ENCODE assay signal across 13 mouse cellular contexts in the genomic region with DNA sequence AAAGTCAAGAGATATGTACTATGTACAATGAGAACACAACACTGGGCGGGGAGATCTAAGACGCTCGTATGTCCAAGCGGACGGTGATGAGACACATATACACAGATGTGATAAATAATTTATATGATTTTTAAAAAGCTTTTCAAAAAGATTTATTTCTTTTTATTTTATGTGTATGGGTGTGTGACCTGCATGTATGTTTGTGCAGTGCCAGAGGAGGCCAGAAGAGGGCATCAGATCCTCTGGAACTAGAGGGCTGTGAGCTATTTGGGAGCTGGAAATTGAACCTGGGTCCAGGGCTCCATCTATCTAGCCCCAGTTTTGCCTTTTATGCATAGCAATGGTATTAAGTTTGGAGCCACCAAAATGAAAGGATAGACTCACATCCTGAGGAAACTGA. TPM values are rescaled to one million over a fixed set of nuclear protein-coding genes. Genes with fewer than 3 reads are reported as not detected.
A peak's percentile ranks its signal among the peaks of the same experiment; 100 is the strongest.
DNase-seq lines count a peak whose midpoint lies in the region; ATAC-seq and TF ChIP-seq lines count a peak whose summit lies in the region.
"Had no signal": no experiment of that assay in that cellular context is flagged by ENCODE, and none has a peak within 500 bp of the region (broad histone marks: within the 10 kb centered on the region; RNA-seq: fewer than 3 reads in every experiment).

No protein-coding gene starts in this region.

- H3K4me3 ChIP-seq in kidney, postnatal 0 days (replicated peaks; ENCODE audit: low read depth, low read length) = no peak overlapping the region
- H3K4me3 ChIP-seq in embryonic fibroblast, embryonic 13.5 days (ENCODE audit: insufficient read depth, low read length) = no peak overlapping the region

- TF ChIP-seq CTCF in kidney, postnatal 0 days (IDR thresholded peaks at IDR 0.05; ENCODE audit: low read depth) = peak; percentile 36
- TF ChIP-seq CTCF in embryonic fibroblast, embryonic 13.5 days (IDR thresholded peaks at IDR 0.05; ENCODE audit: borderline replicate concordance, insufficient read depth, low read length) = peak; percentile 15; the same call in 1 of the 2 replicates

- no peak overlapping the region for H3K27ac ChIP-seq in kidney, postnatal 0 days
- no peak overlapping the region for H3K27ac ChIP-seq in embryonic fibroblast, embryonic 13.5 days (ENCODE audit: insufficient read depth, low read length)

- no peak for DNase-seq in kidney, postnatal 0 days (ENCODE audit: low spot score)
- no peak for DNase-seq in kidney, adult 18-20 months
- DNase-seq in 3T3-L1 (ENCODE audit: low read depth, low spot score) = peak; percentile 39
- DNase-seq in B cell, adult 2 months = peak; percentile 22 to 28
- no peak for DNase-seq in layer of hippocampus, postnatal 25 days (ENCODE audit: extremely low spot score in 1 of 2, low spot score in 1 of 2)
- DNase-seq in left cerebral cortex, adult 8-10 months (ENCODE audit: low spot score in 2 of 2) = no peak
- DNase-seq: gastrocnemius, postnatal 10 days; kidney, adult 9 months had no signal

- no peak for ATAC-seq in kidney, postnatal 0 days (replicated peaks; ENCODE audit: low FRiP score, low read depth)

- H3K36me3 ChIP-seq in kidney, postnatal 0 days (ENCODE audit: insufficient read depth, low read length) = peaks cover 23% of the 10 kb centered on the region; the same call in 1 of the 2 replicates

- no peaks in the 10 kb centered on the region for H3K27me3 ChIP-seq in kidney, postnatal 0 days (ENCODE audit: insufficient read depth, low read length)

- H3K9me3 ChIP-seq in kidney, postnatal 0 days (replicated peaks; ENCODE audit: low read length) = no peaks in the 10 kb centered on the region

- H3K4me1 ChIP-seq in kidney, postnatal 0 days (replicated peaks; ENCODE audit: insufficient read depth, low read length) = no peaks in the 10 kb centered on the region
- no peaks in the 10 kb centered on the region for H3K4me1 ChIP-seq in embryonic fibroblast, embryonic 13.5 days (ENCODE audit: control insufficient read depth, insufficient read depth, low read length)

- no peak for TF ChIP-seq POLR2A in embryonic fibroblast, embryonic 13.5 days (IDR thresholded peaks at IDR 0.05; ENCODE audit: low read depth, low read length)

- H3K4me2 ChIP-seq in kidney, postnatal 0 days (ENCODE audit: low read length) = no peak overlapping the region

- H3K9ac ChIP-seq in kidney, postnatal 0 days (ENCODE audit: low read depth, low read length) = no peak overlapping the region

- 97% methylated on average over 5 of the region's 5 CpGs for WGBS in kidney, postnatal 0 days

RNA-seq across cellular contexts. Expression of gene Flvcr1, which starts 17.3 kb away (rescaled TPM):
- 7.5 and 7.9 TPM in 2 replicates for polyA plus RNA-seq in kidney, postnatal 0 days (2015; fragmentation: Nextera tagmentation; extraction: Ambion mirVana)
- 7.5 and 9.4 TPM in 2 replicates for polyA plus RNA-seq in embryonic fibroblast, embryonic 13.5 days (2011; ENCODE audit: insufficient read length, low read depth, missing spikeins)
- total RNA-seq in layer of hippocampus, postnatal 25 days (2021) = 10 to 100 TPM; 11.8 to 18.3 TPM
- total RNA-seq in left cerebral cortex, adult 8-10 months (2022) = 10 to 100 TPM; 12.5 to 15.3 (median 14.3) TPM

RNA-seq across cellular contexts. Expression of gene Spata45, which starts 27.7 kb away (rescaled TPM):
- not detected in 2 replicates for polyA plus RNA-seq in kidney, postnatal 0 days (2015; fragmentation: Nextera tagmentation; extraction: Ambion mirVana)
- polyA plus RNA-seq in embryonic fibroblast, embryonic 13.5 days (2011; ENCODE audit: insufficient read length, low read depth, missing spikeins) = not detected in 2 replicates
- total RNA-seq in layer of hippocampus, postnatal 25 days (2021) = not detected
- total RNA-seq in left cerebral cortex, adult 8-10 months (2022) = not detected
- total RNA-seq: gastrocnemius, postnatal 10 days; heart, postnatal 14 days; left cerebral cortex, postnatal 10 days had no signal
- polyA plus RNA-seq: lung, embryonic 16.5 days; stomach, embryonic 14.5 days had no signal

RNA-seq across cellular contexts. Expression of gene Vash2, which starts 29.6 kb away (rescaled TPM):
- polyA plus RNA-seq in kidney, postnatal 0 days (2015; fragmentation: Nextera tagmentation; extraction: Ambion mirVana) = 14.0 and 15.7 TPM in 2 replicates
- polyA plus RNA-seq in embryonic fibroblast, embryonic 13.5 days (2011; ENCODE audit: insufficient read length, low read depth, missing spikeins) = 13.1 and 18.1 TPM in 2 replicates
- total RNA-seq in layer of hippocampus, postnatal 25 days (2021) = 1 to 10 TPM; 2.1 to 3.4 TPM
- 1 to 10 TPM; 2.0 to 3.0 (median 2.6) TPM for total RNA-seq in left cerebral cortex, adult 8-10 months (2022)

RNA-seq across cellular contexts. Expression of gene Tatdn3, which starts 54.0 kb away (rescaled TPM):
- polyA plus RNA-seq in kidney, postnatal 0 days (2015; fragmentation: Nextera tagmentation; extraction: Ambion mirVana) = 15.6 and 16.1 TPM in 2 replicates
- 11.3 and 19.0 TPM in 2 replicates for polyA plus RNA-seq in embryonic fibroblast, embryonic 13.5 days (2011; ENCODE audit: insufficient read length, low read depth, missing spikeins)
- total RNA-seq in layer of hippocampus, postnatal 25 days (2021) = 10 to 100 TPM; 24.0 to 44.7 TPM
- 10 to 100 TPM; 28.7 to 35.8 (median 31.9) TPM for total RNA-seq in left cerebral cortex, adult 8-10 months (2022)

RNA-seq across cellular contexts. Expression of gene Nsl1, which starts 54.1 kb away (rescaled TPM):
- 8.6 and 12.1 TPM in 2 replicates for polyA plus RNA-seq in kidney, postnatal 0 days (2015; fragmentation: Nextera tagmentation; extraction: Ambion mirVana)
- 5.7 and 11.7 TPM in 2 replicates for polyA plus RNA-seq in embryonic fibroblast, embryonic 13.5 days (2011; ENCODE audit: insufficient read length, low read depth, missing spikeins)
- under 1 TPM; 0.80 to 0.91 TPM for total RNA-seq in layer of hippocampus, postnatal 25 days (2021)
- total RNA-seq in left cerebral cortex, adult 8-10 months (2022) = 1 to 10 TPM in 1 of 4 experiments, under 1 TPM in 3; 0.37 to 1.3 (median 0.55) TPM

Comparison
In these comparisons a context has a peak if more than half of its experiments do, and no peak if none do; other contexts are left out.
1. DNase-seq: peak in 3T3-L1 (single experiment) and B cell, adult 2 months (2 of 2); none in kidney, postnatal 0 days (single experiment), kidney, adult 18-20 months (single experiment), layer of hippocampus, postnatal 25 days (0 of 2) and left cerebral cortex, adult 8-10 months (0 of 2).